Mouse (Mus musculus): ENCODE data around the gene Cbx5. TPM values are rescaled to one million over a fixed set of nuclear protein-coding genes. Genes with fewer than 3 reads are reported as not detected.
"Not testable (repeated sequence)": the region's sequence is repeated elsewhere in the genome, so short reads cannot be mapped to it uniquely, and the experiment has no call there.

Gene Cbx5
- polyA plus RNA-seq, 1 experiment from 2014 or later: 166 TPM

- H3K4me2 ChIP-seq (replicated peaks): no peak overlapping the region
- no peak overlapping the region for H3K4me3 ChIP-seq
- WGBS: 85% methylated on average over 28 of the region's 28 CpGs
- H3K36me3 ChIP-seq: peaks cover 49% of the 10 kb centered on the region
- peak overlapping the region; percentile 10; the same call in 1 of the 2 replicates for H3K27ac ChIP-seq
- no peak overlapping the region for H3K9ac ChIP-seq
- peaks cover 14% of the 10 kb centered on the region for H3K4me1 ChIP-seq
- no peaks in the 10 kb centered on the region for H3K27me3 ChIP-seq
- H3K9me3 ChIP-seq: no peaks in the 10 kb centered on the region
- ATAC-seq (ENCODE audit: low FRiP score, low read depth): no peak
Measured at GRCm38 (mm10) chr15:103248401-103249313, 9.0 kb upstream of the Cbx5 start.

DNA sequence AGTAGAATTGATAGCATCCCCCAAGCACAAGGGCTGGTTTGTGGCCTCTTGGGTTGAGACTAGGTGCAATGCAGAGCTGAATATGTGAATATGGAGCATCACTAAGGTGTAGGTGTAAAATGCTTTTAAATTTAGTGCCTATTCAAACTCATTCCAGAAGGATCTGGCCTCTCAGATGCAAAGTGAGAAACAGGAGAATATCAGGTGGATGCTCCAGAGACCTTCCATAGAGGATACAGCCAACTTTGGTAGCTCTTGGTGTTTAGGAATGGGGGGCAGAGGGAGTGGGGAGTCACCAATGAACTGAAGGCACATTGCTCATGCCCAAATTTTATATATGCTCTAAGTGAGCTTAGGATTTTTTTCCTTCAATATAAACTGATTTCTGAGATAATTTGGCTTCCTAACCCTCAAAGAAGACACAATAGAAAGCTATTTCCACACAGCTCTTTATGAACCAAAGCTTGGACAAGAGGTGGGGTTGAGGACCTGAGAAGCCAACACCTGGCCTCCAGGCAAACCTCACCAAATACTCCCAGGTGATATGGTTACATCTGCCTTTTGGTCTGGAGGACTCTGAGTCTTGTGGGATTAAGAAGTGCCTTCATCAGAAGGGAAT, 8.3 kb upstream of the Cbx5 start:
- Histone ChIP-seq H3K4me3 (no peak overlapping the region), H3K4me2 (replicated peaks) (no peak overlapping the region), H3K4me1 (peaks cover 21% of the 10 kb centered on the region), H3K27ac (no peak overlapping the region), H3K36me3 (peaks cover 57% of the 10 kb centered on the region), H3K9ac (no peak overlapping the region), H3K27me3 (no peaks in the 10 kb centered on the region), H3K9me3 (no peaks in the 10 kb centered on the region)
- no peak for ATAC-seq (ENCODE audit: low FRiP score, low read depth)

GRCm38 (mm10) chr15:103247078-103247781, 7.6 kb upstream of the Cbx5 start:
- Histone ChIP-seq H3K4me2 (replicated peaks) (no peak overlapping the region), H3K36me3 (peaks cover 63% of the 10 kb centered on the region), H3K27me3 (no peaks in the 10 kb centered on the region), H3K4me1 (peaks cover 28% of the 10 kb centered on the region), H3K9me3 (no peaks in the 10 kb centered on the region), H3K27ac (no peak overlapping the region), H3K4me3 (no peak overlapping the region), H3K9ac (no peak overlapping the region)
- ATAC-seq (ENCODE audit: low FRiP score, low read depth): no peak
- WGBS: 89% methylated on average over 9 of the region's 9 CpGs

GRCm38 (mm10) chr15:103245616-103246015, 6.0 kb upstream of the Cbx5 start:
- H3K36me3 ChIP-seq: peaks cover 75% of the 10 kb centered on the region
- no peaks in the 10 kb centered on the region for H3K27me3 ChIP-seq
- H3K27ac ChIP-seq: no peak overlapping the region
- no peak for ATAC-seq (ENCODE audit: low FRiP score, low read depth)
- WGBS: 81% methylated on average over 6 of the region's 6 CpGs
- no peaks in the 10 kb centered on the region for H3K9me3 ChIP-seq
- no peak overlapping the region for H3K4me3 ChIP-seq
- H3K9ac ChIP-seq: no peak overlapping the region
- H3K4me1 ChIP-seq: peaks cover 36% of the 10 kb centered on the region
- H3K4me2 ChIP-seq (replicated peaks): 0 out of 2 replicates have a peak overlapping the region, but pooled peaks have one; percentile 19

- Histone ChIP-seq H3K4me3 (peak overlapping the region; percentile 72), H3K4me2 (replicated peaks) (peak overlapping the region; percentile 85), H3K9me3 (no peaks in the 10 kb centered on the region), H3K27ac (peak overlapping the region; percentile 15; the same call in 1 of the 2 replicates), H3K9ac (peak overlapping the region; percentile 87), H3K36me3 (peaks cover 59% of the 10 kb centered on the region), H3K4me1 (peaks cover 45% of the 10 kb centered on the region), H3K27me3 (no peaks in the 10 kb centered on the region)
- 66% methylated on average over 8 of the region's 8 CpGs for WGBS
- ATAC-seq (ENCODE audit: low FRiP score, low read depth): no peak
Measured at GRCm38 (mm10) chr15:103242885-103243284, 3.3 kb upstream of the Cbx5 start.

DNA sequence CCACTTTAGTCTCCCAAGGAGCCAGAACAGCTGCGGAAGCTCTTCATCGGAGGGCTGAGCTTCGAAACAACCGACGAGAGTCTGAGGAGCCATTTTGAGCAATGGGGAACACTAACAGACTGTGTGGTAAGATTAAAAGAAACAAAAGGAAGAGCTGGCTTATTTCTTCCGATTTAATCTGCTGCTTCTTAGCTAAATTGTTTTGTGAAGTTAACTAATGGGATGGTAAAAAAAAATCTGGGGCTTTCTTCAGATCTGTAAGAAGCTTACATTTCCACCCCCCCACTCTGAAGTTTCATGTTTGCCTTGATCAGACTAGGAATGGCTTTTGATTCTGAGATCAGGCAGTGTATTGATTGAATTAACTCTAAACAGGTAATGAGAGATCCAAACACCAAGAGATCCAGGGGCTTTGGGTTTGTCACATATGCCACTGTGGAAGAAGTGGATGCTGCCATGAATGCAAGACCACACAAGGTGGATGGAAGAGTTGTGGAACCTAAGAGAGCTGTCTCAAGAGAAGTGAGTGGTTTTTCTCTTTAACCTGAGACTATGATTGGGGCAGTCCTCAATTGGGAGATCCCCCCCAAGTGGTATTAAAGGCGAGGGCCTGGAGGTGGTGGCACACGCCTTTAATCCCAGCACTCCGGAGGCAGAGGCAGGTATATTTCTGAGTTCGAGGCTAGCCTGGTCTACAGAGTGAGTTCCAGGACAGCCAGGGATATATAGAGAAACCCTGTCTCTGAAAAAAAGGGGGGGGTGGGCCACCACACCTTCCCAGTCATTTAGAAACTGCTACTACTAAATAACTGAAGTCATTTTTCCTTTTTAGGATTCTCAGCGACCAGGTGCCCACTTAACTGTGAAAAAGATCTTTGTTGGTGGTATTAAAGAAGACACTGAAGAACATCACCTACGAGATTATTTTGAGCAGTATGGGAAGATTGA, 1.7 kb upstream of the Cbx5 start:
- ATAC-seq (ENCODE audit: low FRiP score, low read depth); H3K9me3 ChIP-seq; H3K27me3 ChIP-seq: not testable (repeated sequence)
- peak overlapping the region; percentile 72 for H3K4me3 ChIP-seq
- peak overlapping the region; percentile 85 for H3K4me2 ChIP-seq (replicated peaks)
- peak overlapping the region; percentile 87 for H3K9ac ChIP-seq
- peak overlapping the region; percentile 95 for H3K27ac ChIP-seq
- peaks cover 45% of the 10 kb centered on the region for H3K36me3 ChIP-seq
- 9% methylated on average over 12 of the region's 12 CpGs for WGBS
- H3K4me1 ChIP-seq: peaks cover 53% of the 10 kb centered on the region

GRCm38 (mm10) chr15:103240160-103241028, 778 bp upstream of the Cbx5 start, which contains the start of gene Hnrnpa1:
Hnrnpa1 (plus strand) TSS chr15:103240432.
- peak; percentile 92 for ATAC-seq (ENCODE audit: low FRiP score, low read depth)
- H3K27ac ChIP-seq: peak within 1 kb of the TSS; percentile 95
- H3K4me1 ChIP-seq: peaks cover 48% of the 10 kb centered on the region
- H3K27me3 ChIP-seq: no peaks in the 10 kb centered on the region
- peak within 1 kb of the TSS; percentile 87 for H3K9ac ChIP-seq
- peak within 1 kb of the TSS; percentile 72 for H3K4me3 ChIP-seq
- peak within 1 kb of the TSS; percentile 85 for H3K4me2 ChIP-seq (replicated peaks)
- peaks cover 46% of the 10 kb centered on the region for H3K36me3 ChIP-seq
- WGBS: under 1% methylated on average over 47 of the region's 47 CpGs
- no peaks in the 10 kb centered on the region for H3K9me3 ChIP-seq

- Histone ChIP-seq H3K27ac (peak overlapping the region; percentile 95), H3K9ac (peak overlapping the region; percentile 63), H3K9me3 (peaks cover 3% of the 10 kb centered on the region; the same call in 1 of the 2 replicates), H3K4me1 (peaks cover 43% of the 10 kb centered on the region), H3K4me2 (replicated peaks) (peak overlapping the region; percentile 62), H3K27me3 (no peaks in the 10 kb centered on the region), H3K36me3 (peaks cover 51% of the 10 kb centered on the region), H3K4me3 (peak overlapping the region; percentile 72)
- ATAC-seq (ENCODE audit: low FRiP score, low read depth): peak; percentile 92
- WGBS: under 1% methylated on average over 26 of the region's 26 CpGs
Measured at GRCm38 (mm10) chr15:103239130-103239684, 409 bp downstream of the Cbx5 start.

- no peak overlapping the region for H3K27ac ChIP-seq
- 0 out of 2 replicates have a peak overlapping the region, but pooled peaks have one; percentile 14 for H3K9ac ChIP-seq
- no peak overlapping the region for H3K4me2 ChIP-seq (replicated peaks)
- WGBS: 94% methylated on average over 7 of the region's 7 CpGs
- H3K27me3 ChIP-seq: no peaks in the 10 kb centered on the region
- no peak for ATAC-seq (ENCODE audit: low FRiP score, low read depth)
- peaks cover 31% of the 10 kb centered on the region for H3K4me1 ChIP-seq
- H3K9me3 ChIP-seq: peaks cover 3% of the 10 kb centered on the region; the same call in 1 of the 2 replicates
- H3K36me3 ChIP-seq: peaks cover 33% of the 10 kb centered on the region
- H3K4me3 ChIP-seq: 0 out of 2 replicates have a peak overlapping the region, but pooled peaks have one; percentile 3
Measured at GRCm38 (mm10) chr15:103237295-103237694, 2.3 kb downstream of the Cbx5 start.

GRCm38 (mm10) chr15:103233119-103233518, 6.5 kb downstream of the Cbx5 start:
- no peak overlapping the region for H3K9ac ChIP-seq
- WGBS: 89% methylated on average over 2 of the region's 2 CpGs
- peaks cover 3% of the 10 kb centered on the region; the same call in 1 of the 2 replicates for H3K9me3 ChIP-seq
- H3K4me1 ChIP-seq: peaks cover 25% of the 10 kb centered on the region
- ATAC-seq (ENCODE audit: low FRiP score, low read depth): no peak
- H3K27me3 ChIP-seq: no peaks in the 10 kb centered on the region
- peaks cover 21% of the 10 kb centered on the region for H3K36me3 ChIP-seq
- H3K4me3 ChIP-seq: no peak overlapping the region
- no peak overlapping the region for H3K4me2 ChIP-seq (replicated peaks)
- no peak overlapping the region for H3K27ac ChIP-seq
